Mouse (Mus musculus) myocyte (in vitro differentiated cells): ENCODE data around the gene Asb16.

ENCODE experiments used
- CEBPB ChIP-seq: IDR thresholded peaks from 2 replicates; pipeline ENCODE4 v1.6.1; 2011; ENCODE audit warnings: mild to moderate bottlenecking, moderate library complexity; ENCODE audit not compliant: poor library complexity, insufficient read depth, severe bottlenecking
- E2F4 ChIP-seq: IDR thresholded peaks from one replicate; pipeline ENCODE4 v1.6.1; 2011; ENCODE audit warnings: mild to moderate bottlenecking, control low read depth, moderate library complexity; ENCODE audit not compliant: insufficient read depth
- MAX ChIP-seq: IDR thresholded peaks from one replicate; pipeline ENCODE4 v1.6.1; 2011; ENCODE audit warnings: low read depth, mild to moderate bottlenecking, control low read depth
- POLR2A ChIP-seq: IDR thresholded peaks from one replicate; pipeline ENCODE4 v1.6.1; 2011; ENCODE audit warnings: low read depth, mild to moderate bottlenecking, control low read depth, moderate library complexity; ENCODE audit not compliant: insufficient read length

- no peak for TF ChIP-seq E2F4
- no peak for TF ChIP-seq POLR2A
- TF ChIP-seq CEBPB, result no peak
- TF ChIP-seq MAX, result no peak
Observed at GRCm38 (mm10) chr11:102305359-102305758, 36.8 kb downstream of the Asb16 start.
